Mouse (Mus musculus) testis, postnatal 10 days (tissue): Measurements from ENCODE around the gene Rpap2.

Experiments used
- DNase-seq: peaks from one replicate; pipeline ENCODE4 v3.0.0; 2021; ENCODE audit warnings: low spot score

Gene Rpap2

GRCm38 (mm10) chr5:107597301-107598077 is at the start of gene Rpap2, which contains the start of gene Glmn:
TSS of gene Rpap2 (plus strand) at chr5:107597373.
TSS of gene Glmn (minus strand) at chr5:107597888.
- peak; percentile 90 for DNase-seq

DNA sequence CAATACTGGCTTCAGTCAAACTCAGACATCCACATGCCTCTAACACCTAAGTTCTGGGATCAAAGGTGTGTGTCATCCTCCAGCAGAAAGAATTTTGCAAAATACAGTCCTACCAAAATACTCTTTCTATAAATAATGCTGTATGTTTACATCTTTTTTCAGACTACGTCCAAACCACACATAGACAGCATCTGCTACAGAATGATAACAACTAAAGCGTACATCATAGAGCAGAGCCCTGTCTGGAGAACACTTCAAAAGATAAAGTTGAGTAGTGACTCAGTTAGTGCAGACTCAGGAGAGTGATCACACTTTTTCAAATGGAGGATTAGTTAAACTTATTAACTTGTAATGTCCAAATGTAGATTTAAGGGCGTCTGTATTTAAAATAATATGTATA is 49.2 kb upstream of the Rpap2 start:
- DNase-seq = no peak

DNA sequence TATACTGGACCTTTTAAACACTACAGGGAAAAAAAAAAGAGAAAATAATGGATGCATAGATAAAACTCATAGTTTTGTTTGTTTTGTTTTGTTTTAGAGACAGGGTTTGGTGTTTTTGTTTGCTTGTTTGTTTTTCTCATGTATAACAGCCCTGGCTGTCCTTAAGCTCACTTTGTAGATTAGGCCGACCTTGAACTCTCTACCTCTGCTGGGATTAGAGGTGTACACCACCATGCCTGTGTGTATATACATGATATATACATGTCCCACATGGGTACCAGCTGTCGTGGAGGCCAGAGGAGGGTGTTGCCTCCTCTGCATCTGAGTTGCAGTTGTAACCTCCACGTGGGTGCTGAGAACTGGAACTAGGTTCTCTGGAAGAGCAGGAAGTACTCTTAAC is 48.7 kb upstream of the Rpap2 start:
- no peak for DNase-seq

- DNase-seq = no peak
Measured at GRCm38 (mm10) chr5:107554336-107554735, 42.8 kb upstream of the Rpap2 start.

- no peak for DNase-seq
Measured at GRCm38 (mm10) chr5:107556969-107557368, 40.2 kb upstream of the Rpap2 start.

GRCm38 (mm10) chr5:107569148-107569547 is 28.0 kb upstream of the Rpap2 start:
- no peak for DNase-seq

DNA sequence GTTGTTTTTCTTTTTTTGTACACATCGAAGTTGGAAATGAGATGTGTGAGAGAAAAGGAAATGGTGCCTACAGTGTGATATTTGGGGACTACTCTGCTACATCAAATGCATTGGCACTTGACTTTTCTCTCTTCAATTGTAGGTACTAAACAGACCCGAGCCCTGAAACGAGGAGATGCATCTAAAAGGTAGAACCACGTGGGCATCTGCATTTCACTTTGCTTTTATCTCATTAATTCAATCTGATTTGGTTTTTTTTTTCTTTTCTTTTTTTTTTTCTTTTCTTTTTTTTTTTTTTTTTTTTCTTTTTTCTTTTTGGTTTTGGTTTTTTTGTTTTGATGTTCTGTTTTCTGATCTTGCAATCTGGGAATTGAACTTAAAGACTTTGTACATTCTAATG is 1.2 kb downstream of the Rpap2 start:
- DNase-seq = no peak

GRCm38 (mm10) chr5:107611224-107611623 is 14.1 kb downstream of the Rpap2 start:
- DNase-seq = peak; percentile 54

- DNase-seq = no peak
Measured at GRCm38 (mm10) chr5:107617986-107618385, 20.8 kb downstream of the Rpap2 start.

GRCm38 (mm10) chr5:107621327-107621726 is 24.2 kb downstream of the Rpap2 start:
- no peak for DNase-seq

DNA sequence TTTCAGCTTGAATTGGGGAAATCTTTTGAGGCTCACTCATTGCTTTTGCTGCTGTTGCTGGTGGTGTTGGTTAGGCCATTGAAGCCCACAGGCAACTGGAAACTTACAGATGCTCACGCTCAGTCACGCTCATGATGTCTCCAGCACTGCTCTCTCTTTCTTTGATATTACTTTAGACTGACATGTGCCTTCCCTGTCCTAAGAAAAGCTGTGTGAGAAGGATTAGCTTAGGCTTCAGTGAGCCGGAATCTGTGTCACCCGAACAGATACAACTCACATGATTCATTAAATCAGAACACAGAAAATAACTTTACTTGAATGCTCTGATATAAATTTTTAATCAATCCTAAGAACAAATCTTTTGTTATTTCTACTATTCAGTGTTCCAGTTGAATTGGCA is 36.5 kb downstream of the Rpap2 start:
- DNase-seq = no peak

- no peak for DNase-seq
Measured at GRCm38 (mm10) chr5:107637106-107637505, 39.9 kb downstream of the Rpap2 start.

DNA sequence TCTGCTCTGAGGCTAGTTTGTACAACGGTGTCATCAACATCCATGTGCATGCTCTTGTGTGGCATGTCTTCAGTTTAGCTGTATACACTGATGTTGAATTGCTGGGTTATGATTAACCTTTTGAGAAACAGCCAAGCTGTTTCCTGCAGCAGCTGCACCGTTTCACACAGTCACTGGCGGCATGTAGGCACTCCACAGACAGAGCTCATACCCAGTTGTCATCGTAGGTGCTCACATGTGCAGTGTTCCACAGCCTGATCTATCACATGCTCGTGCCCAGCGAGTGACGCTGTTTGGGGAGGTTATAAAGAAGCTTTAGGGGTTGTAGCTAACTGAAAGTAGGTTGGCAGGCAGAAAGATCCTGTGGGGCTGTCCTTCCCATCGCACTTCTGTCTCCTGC is 41.2 kb downstream of the Rpap2 start:
- no peak for DNase-seq

DNA sequence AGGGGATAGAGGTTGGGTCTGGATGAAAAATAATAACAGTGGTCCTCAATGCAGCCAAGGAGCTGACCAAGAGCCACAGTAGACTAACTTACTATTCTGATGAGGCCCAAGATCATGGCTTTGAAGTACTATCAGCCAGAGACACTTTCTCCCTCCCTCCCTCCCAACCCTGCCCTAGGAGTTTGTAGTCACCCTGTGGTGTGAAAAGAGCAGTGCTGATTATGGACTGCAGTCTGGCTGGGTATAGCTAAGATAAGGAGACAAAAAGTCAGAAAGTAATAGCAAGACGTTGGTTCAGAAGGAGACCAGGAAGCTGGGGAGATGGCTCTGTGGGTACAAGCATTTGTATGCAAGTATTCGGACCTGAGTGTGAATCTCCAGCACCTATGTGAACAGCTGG is 47.4 kb downstream of the Rpap2 start:
- no peak for DNase-seq

DNA sequence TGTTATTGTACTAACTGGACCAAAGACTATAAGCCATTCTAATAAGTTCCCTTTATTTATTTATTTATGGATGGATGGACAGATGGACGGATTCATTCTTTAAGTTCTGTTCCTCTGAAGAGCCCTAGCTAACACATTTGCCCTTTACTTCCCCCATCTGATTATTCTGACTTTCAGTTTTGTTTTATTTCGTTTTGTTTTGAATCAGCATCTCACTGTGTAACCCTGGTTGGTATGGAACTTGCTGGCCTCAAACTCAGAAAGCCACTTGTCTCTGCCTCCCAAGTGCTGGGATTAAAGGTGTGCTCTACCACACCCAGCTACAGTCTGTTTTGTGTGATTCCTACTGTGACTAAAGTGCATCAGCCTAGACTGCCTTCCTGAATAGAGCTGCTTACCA is 48.8 kb downstream of the Rpap2 start:
- DNase-seq = no peak

DNA sequence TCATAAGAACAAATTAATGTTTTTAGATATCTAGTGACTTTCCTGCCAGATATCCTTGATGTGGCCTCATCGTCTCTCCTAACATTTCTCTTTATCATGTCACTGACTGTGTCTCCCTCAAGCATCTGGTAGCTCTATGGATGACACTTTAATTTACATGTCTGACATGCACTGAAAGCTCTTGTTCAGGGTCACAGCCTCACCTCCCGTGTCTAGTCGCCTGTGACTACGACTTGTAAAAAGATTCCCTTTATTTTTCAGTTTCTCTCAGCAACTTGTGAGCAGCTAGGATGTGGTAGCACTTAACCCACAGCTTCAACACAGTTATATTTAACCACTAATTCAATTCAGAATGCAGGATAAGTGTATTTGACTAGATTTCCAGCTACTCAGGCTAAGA is 50.4 kb downstream of the Rpap2 start:
- DNase-seq = no peak

GRCm38 (mm10) chr5:107648552-107649125 is 51.5 kb downstream of the Rpap2 start:
- DNase-seq = no peak

DNA sequence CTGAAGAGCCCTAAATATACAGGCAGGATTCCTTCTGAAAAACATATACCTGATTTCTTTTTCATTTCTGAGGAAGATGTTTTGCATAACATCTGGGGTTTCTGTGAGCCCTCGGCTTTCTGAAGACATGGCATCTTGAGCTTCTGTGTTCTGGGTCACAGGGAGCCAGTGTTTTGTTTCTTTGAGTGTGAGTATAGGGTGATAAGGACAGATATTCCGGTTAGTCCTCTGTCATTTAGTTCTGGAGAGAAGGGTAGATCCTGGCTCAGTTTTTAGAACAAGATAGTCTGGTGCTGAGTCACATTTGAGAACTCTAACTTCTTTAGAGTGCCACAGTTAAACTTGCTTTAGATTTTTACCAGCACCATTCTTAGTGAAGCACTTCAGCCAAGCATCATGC is 52.5 kb downstream of the Rpap2 start:
- no peak for DNase-seq

DNA sequence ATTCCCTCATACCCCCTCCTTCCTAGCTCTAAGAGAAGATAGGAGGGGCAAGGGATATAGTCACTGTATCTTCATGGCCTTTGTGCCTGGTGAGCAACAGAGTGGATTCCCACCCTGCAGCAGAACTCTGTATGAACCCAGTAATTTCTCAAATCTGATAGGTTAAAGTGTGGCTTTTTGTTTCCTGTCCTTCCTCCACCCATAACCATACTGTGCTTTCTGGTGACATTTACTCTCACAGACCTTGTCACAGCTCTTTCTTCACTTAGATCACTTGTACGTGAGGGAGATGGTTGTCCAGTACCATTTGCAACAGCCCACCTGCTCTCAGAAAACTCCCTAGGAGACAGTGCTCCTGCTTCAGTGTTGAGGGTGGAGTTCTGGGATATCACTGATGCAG is 53.3 kb downstream of the Rpap2 start:
- DNase-seq = no peak

GRCm38 (mm10) chr5:107652055-107652660 is 55.0 kb downstream of the Rpap2 start:
- DNase-seq = no peak

- no peak for DNase-seq
Measured at GRCm38 (mm10) chr5:107678392-107678791, 81.2 kb downstream of the Rpap2 start.

DNA sequence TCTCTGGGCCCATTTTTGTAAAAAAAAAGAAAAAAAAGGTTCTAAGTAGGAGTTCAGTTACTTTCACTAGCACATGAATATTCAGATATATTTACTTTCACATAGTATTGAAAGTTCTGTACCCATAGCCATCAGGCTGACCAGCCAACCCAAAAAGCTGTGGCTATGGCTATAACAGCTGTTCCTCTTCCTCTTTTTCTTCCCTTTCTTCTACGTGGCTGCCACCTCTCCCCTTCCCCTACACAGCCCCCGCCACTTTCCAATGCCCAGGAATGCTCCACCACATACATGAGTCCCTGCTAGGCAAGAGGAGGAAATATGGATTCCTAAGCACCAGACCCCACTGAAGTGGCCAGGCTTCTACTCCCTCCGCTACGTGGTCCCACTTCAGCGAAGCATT is 84.1 kb downstream of the Rpap2 start:
- no peak for DNase-seq

DNA sequence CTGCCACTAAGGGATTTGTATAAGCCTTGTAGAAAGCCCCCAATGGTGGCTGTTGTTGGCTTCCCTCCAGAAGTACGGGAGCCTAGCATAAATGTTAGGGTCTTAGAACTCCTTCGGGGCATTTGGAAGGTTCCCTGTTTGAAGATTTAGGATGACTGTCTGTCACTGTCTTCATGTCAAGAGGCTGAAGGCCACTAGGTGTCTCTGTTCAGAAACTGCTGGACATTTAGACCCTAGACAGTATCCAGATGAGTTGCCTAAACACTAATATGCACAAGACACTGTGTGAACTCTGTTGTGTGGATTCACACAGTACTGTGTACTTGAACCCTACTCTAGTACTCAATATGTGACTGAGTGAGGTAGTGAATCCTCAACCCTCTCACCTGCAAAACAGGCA is 87.2 kb downstream of the Rpap2 start:
- no peak for DNase-seq
